Mouse (Mus musculus): ENCODE results near the gene Dedd2. TPM values are rescaled to one million over a fixed set of nuclear protein-coding genes. Genes with fewer than 3 reads are reported as not detected.

Gene Dedd2
- 10 to 100 TPM; 57.9 to 71.2 TPM for total RNA-seq (2023)

DNA sequence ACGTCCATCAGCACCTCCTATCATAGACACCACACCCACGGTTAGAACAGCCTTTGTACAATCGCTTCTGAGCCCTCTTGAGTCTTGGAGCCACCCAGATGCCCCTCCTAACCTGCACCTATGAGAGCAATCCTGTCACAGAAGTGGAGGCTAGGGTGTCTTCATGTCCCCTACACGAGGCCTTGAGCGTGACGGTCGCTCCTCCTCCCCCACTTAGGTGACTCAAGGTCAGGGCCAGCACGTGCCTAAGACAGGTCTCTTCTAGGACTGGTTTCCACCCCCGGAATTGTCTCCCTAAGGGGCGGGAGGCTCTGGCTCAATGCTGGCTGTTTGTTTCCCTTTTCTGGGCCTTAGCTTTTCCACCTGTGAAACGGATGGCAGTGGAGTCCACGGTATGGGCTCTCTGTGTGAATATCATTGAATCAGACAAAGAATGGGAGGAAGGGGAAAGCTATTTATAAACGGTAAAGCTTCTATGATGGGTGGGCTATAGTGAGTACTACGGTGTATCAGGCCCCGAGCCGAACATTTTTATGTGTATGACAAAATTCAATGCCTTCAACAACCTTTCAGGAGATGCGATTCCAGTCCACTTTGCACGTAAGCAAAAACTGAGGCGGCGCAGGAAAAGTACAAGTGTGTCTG, at the start of gene Dedd2:
Gene Dedd2, minus strand, starts transcription at position 159 of the 645 bp plus-strand sequence.

DNA sequence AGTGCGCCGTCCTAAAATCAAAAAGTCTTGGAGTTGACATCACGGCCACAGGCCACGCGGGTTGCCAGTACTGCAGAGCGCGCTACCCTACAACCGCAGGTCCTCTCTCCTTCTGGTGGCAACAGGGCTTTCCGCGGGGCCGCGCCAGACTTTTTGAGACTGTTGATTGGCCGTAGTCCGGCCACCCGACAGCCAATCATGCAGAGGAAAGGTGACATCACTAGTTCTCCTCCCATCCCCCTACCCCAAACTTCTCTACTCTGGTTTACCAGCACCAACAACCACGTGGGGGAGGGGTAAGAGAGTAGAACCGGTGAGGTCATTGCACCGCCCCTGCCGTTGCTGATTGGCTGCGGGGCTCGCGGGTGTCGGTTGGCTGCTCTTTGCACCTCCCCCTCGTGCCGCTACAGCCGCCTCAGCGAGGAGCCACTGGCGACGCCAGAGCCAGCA, 46.9 kb upstream of the Dedd2 start, which contains the start of gene Cic:
Gene Cic, plus strand, starts transcription at position 404 of the 450 bp plus-strand sequence.

DNA sequence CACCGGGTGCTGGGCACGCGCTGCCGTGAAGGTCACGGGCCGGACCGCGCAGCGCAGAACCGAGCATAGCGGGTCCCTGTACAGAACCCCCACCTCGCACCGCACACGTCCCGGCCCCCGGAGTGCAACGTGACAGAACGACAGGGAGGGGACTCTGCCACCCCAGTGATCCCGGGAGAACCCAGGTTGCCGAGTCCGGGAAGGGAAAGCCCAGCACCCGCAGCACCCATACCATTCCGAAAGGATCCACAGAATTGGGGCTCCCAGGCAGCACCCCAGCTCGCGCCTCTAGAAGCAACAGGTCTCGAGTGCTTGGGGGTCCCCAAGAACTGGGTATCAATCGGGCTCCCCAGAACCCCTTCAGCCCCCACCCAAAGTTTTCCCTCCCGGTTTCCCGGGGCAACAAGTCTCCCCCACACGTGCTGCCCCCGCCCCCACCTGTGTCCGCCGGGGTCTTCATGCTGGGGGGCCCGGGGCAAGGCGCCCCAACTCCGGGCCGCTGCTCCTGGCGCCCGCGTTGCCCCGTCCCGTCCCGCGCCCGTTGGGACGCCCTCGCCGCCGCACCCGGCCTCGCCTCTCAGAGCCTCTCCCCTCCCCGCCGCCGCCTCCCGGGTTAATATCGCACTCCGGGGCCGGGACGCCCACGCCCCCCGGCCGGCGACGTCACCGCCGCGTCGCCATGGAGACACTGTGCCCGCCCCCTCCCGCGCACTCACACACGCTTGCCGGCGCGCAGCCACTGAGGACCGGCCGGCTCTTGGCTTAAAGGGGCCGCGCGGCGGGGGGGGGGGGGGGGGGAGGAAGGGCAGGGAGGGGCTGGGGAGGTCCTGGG, 29.9 kb upstream of the Dedd2 start, which contains the start of gene Erf:
Gene Erf, minus strand, starts transcription at position 621 of the 832 bp plus-strand sequence.

DNA sequence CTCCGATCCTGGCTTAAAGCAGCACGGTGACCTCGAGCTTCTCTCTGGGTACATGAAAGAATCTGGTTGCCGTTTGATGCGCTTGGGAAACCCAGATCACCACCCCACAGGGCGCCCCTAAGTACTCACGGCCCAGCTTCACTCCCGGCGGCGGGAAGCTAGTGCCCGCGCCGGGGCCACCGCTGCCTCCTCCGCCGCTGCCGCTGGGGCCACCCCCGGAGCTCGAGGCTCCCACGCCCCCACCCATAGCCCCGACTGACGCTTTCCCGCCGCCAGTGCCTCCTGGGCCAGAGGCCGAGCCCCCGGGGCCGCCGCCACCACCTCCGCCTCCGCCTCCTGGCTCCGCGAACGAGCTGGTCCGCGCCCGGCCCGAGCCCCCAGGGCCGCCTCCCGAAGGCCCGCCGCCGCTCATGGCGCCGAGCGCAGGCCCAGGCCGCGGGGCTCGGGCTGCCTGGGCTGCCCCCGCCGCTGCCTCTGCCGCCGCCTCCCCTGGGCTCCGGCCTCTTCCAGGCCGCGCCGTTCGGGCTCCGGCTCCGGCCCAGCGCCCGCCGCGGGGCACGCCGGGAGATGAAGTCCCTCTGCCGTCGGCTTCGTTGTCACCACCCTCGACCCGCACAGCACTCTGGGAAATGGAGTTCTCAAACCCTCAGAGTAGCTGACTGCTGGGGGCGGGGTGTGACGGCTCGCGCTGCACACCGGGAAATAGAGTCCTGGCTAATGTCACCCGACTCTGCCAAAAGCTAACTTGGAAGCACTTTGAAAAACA, 17.0 kb upstream of the Dedd2 start, which contains the start of gene Gsk3a:
Gene Gsk3a, minus strand, starts transcription at position 603 of the 766 bp plus-strand sequence.

DNA sequence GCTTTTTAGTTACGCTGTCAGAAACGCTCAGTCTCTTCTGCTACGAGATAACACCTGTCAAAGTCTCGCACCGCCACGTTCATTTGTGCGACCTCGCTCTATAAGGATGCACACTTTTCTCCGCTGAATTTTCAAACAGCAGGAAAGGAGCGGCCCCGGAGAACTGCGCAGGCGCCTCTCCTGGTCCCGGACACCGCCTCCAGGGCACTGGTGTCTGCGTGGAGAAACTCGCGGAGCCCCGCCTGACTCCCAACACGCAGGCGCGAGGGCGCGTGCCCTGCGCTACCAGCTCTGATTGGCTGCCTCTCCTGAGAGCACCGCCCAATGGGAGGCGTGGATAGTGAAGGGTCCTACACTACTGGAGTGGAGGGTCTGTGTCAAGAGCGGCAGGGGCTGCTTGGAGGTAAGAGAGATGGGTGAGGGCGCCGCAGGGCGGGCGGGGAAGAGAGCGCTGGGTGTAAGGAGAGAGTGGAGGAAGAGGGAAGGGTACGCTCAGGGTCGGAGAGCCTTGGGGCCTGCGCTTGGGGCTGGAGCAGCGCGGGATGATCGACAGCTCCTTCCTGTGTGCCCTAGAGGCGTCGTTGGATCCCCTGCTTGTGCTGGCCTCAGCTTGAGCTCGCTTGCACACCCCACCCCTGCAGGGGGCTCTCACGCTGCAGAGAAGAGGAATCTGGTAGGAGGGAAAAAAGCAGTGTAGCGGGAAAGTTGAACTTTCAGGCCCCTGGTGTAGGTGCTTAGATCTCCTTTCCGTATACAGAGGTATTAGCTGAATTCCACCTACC, 878 bp upstream of the Dedd2 start, which contains the start of gene Zfp526:
Gene Zfp526, plus strand, starts transcription at position 324 of the 782 bp plus-strand sequence.

DNA sequence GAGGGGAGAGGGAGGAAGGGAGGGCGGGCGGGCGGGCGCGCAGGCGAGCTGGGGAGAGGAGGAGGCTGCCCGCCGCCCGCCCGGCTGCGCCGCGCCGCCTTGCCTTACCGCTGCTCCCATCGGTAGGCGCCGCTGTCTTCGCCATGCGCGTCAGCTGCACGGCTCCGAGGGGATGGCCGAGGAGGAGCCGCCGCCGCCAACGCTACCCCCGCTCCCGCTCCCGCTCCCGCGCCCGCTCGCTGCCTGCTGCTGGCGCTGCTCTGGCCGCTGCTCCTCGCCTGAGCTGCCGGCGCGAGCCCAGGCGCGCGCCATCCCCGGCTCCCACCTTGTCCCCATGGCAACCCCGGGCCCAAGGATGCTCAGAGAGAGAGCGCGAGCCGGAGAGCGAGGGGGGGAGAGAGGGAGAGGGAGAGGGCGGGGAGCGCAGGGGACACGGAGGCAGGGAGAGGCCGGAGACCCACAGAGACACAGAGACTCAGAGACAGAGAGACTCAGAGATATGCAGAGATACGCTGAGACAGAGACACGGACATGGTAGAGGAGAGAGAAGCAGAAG, 40.7 kb downstream of the Dedd2 start, which contains the start of gene Pou2f2:
Gene Pou2f2, minus strand, starts transcription at position 121 of the 556 bp plus-strand sequence.

Other genes with a start within 250 kb of the Dedd2 start
- 100 to 1,000 TPM; 143 to 159 TPM for gene Rabac1, start 247.9 kb downstream of the Dedd2 start, total RNA-seq (2023)
- 100 to 1,000 TPM; 358 to 382 TPM for gene Atp1a3, start 214.7 kb downstream of the Dedd2 start, total RNA-seq (2023)
- gene Grik5, start 148.3 kb downstream of the Dedd2 start, total RNA-seq (2023), result 1 to 10 TPM; 1.8 TPM
- 10 to 100 TPM; 12.1 to 13.2 TPM for gene Zfp574, start 148.0 kb downstream of the Dedd2 start, total RNA-seq (2023)
- 100 to 1,000 TPM; 193 to 239 TPM for gene Pou2f2, start 40.9 kb downstream of the Dedd2 start, total RNA-seq (2023)
- gene Zfp526, start 810 bp upstream of the Dedd2 start, total RNA-seq (2023), result 1 to 10 TPM; 7.0 to 8.1 TPM
- 10 to 100 TPM; 73.5 to 80.3 TPM for gene Gsk3a, start 17.2 kb upstream of the Dedd2 start, total RNA-seq (2023)
- 10 to 100 TPM; 21.8 to 32.8 TPM for gene Erf, start 30.1 kb upstream of the Dedd2 start, total RNA-seq (2023)
- 100 to 1,000 TPM; 341 to 358 TPM for gene Cic, start 47.1 kb upstream of the Dedd2 start, total RNA-seq (2023)
- 1 to 10 TPM; 9.2 to 9.5 TPM for gene Pafah1b3, start 77.4 kb upstream of the Dedd2 start, total RNA-seq (2023)
- not detected for gene Prr19, start 80.8 kb upstream of the Dedd2 start, total RNA-seq (2023)
- not detected for gene Tmem145, start 85.5 kb upstream of the Dedd2 start, total RNA-seq (2023)
- gene Megf8, start 96.5 kb upstream of the Dedd2 start, total RNA-seq (2023), result 1 to 10 TPM; 7.8 to 9.5 TPM
- not detected for gene Cnfn, start 149.1 kb upstream of the Dedd2 start, total RNA-seq (2023)
- 10 to 100 TPM; 65.5 to 68.3 TPM for gene Lipe, start 178.1 kb upstream of the Dedd2 start, total RNA-seq (2023)
- not detected for gene Cxcl17, start 192.3 kb upstream of the Dedd2 start, total RNA-seq (2023)